Mouse (Mus musculus): ENCODE measurements at regions not wholly inside any gene's neighbourhood (a gene's known extent, or its start where the extent isn't known, plus 50 kb on each side); places are given as distances from the start of the nearest gene placed in this dataset.
A peak's percentile ranks its signal among the peaks of the same experiment; 100 is the strongest.

DNA sequence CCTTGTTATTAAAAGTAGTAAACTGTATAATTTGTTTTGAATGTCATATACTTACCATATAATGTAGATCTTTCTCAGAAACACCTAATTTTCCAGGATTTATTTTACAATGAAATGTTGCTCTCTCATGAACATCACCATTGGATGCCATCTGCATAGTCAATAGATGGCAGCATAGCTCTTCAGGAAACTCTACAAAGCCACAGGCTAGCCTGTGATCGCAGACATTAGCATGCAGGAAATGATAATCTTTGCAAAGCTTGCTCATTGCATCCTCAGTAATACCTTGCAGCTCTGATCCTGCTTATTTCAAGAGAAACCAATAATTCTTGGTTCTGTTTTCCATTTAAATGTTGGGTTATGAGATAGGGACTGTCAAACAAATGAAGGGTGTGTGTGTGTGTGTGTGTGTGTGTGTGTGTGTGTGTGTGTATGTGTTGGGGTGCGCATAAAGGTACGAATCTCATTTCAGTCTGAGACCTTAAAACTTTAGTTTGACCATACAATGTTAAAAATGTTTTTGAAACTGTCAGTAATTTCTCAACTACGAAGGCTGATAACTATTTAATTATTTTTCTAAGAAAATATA, 1595.1 kb upstream of the Pcdh10 start:
- DNase-seq (ENCODE audit: extremely low spot score) = peak; percentile 4

DNA sequence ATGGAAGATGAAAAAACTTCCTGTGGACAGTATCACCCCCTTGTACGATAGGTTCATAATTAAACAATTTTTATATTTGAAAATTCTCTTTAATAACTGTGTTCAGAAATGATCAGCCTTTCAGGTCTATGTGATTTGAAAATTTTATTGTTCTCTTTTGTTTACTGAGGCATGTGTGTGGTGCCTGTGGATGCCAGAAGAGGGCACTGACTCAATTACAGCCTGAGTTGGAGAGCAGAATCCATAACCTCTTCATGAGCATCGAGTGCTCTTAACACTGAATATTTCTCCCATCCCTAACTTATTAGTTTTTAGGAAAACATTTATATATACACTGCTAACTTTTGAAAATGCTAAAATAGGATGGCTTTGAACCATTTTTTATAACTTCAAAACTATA, 1594.0 kb upstream of the Pcdh10 start:
- DNase-seq (ENCODE audit: extremely low spot score) = no peak
